Mouse (Mus musculus) hindbrain, embryonic 16.5 days (tissue): ENCODE measurements around the gene Zfp94. TPM values are rescaled to one million over a fixed set of nuclear protein-coding genes. Genes with fewer than 3 reads are reported as not detected.
"Not testable (repeated sequence)": the region's sequence is repeated elsewhere in the genome, so short reads cannot be mapped to it uniquely, and the experiment has no call there.

Experiments used
- ATAC-seq: fragments of 200-750 bp; cut with Nextera tagmentation; 2 replicates; pipeline ENCODE4 v1.8.0; 2017; ENCODE audit warnings: moderate TSS enrichment, moderate library complexity
- H3K27ac ChIP-seq: fragments of 300-500 bp; sonication (generic); 2 replicates; pipeline ENCODE4 v1.5.1; 2014; ENCODE audit warnings: low read depth, mild to moderate bottlenecking, control low read depth, low read length, moderate library complexity
- H3K27me3 ChIP-seq: fragments of 300-500 bp; sonication (generic); replicated peaks from 2 replicates; pipeline ENCODE4 v1.6.1; 2014; ENCODE audit warnings: low read length; ENCODE audit not compliant: control insufficient read depth, insufficient read depth
- H3K36me3 ChIP-seq: fragments of 300-500 bp; sonication (generic); 2 replicates; pipeline ENCODE4 v1.6.1; 2014; ENCODE audit warnings: mild to moderate bottlenecking, low read length, moderate library complexity, mixed read lengths; ENCODE audit not compliant: control insufficient read depth, insufficient read depth
- H3K4me1 ChIP-seq: fragments of 300-500 bp; sonication (generic); 2 replicates; pipeline ENCODE4 v1.6.1; 2014; ENCODE audit warnings: low read depth, low read length; ENCODE audit not compliant: control insufficient read depth, insufficient read depth
- H3K4me2 ChIP-seq: fragments of 300-500 bp; sonication (generic); 2 replicates; pipeline ENCODE4 v1.6.1; 2014; ENCODE audit warnings: mild to moderate bottlenecking, low read length, control low read depth, moderate library complexity
- H3K4me3 ChIP-seq: fragments of 300-500 bp; sonication (generic); 2 replicates; pipeline ENCODE4 v1.5.1; 2014; ENCODE audit warnings: mild to moderate bottlenecking, low read length, control low read depth, moderate library complexity
- H3K9ac ChIP-seq: fragments of 300-500 bp; sonication (generic); 2 replicates; pipeline ENCODE4 v1.6.1; 2014; ENCODE audit warnings: low read depth, mild to moderate bottlenecking, control low read depth, low read length, moderate library complexity
- H3K9me3 ChIP-seq: fragments of 300-500 bp; sonication (generic); 2 replicates; pipeline ENCODE4 v1.6.1; 2014; ENCODE audit warnings: mild to moderate bottlenecking, low read length, moderate library complexity; ENCODE audit not compliant: control insufficient read depth
- WGBS: fragments of 180-500 bp; shearing (Covaris S2); extraction: QIAGEN DNeasy Blood & Tissue Kit; methylation state at CpG from one replicate; pipeline ENCODE4 v1.1.7; 2014; 5-methylcytosine and 5-hydroxymethylcytosine counted together
- polyA plus RNA-seq: library from polyadenylated mRNA; unstranded; fragments of >200 nt; fragmentation: Nextera tagmentation; extraction: Ambion mirVana; gene quantifications from 2 replicates; pipeline ENCODE4 v1.2.1, GENCODE M21; 2015

Zfp94 gene
- polyA plus RNA-seq, 1 experiment from 2014 or later = 19.2 TPM

- H3K27me3 ChIP-seq = no peaks in the 10 kb centered on the region
- H3K4me3 ChIP-seq = no peak overlapping the region
- H3K27ac ChIP-seq = no peak overlapping the region
- no peak overlapping the region for H3K9ac ChIP-seq
- H3K9me3 ChIP-seq = no peaks in the 10 kb centered on the region
- H3K4me1 ChIP-seq = no peaks in the 10 kb centered on the region
- peaks cover 41% of the 10 kb centered on the region for H3K36me3 ChIP-seq
- 86% methylated on average over 5 of the region's 5 CpGs for WGBS
- no peak for ATAC-seq
- H3K4me2 ChIP-seq = no peak overlapping the region
These were observed 28.8 kb downstream of the Zfp94 start for GRCm38 (mm10) chr7:24287670-24288069.

GRCm38 (mm10) chr7:24286916-24287315, 29.6 kb downstream of the Zfp94 start:
- 80% methylated on average over 4 of the region's 4 CpGs for WGBS
- peaks cover 34% of the 10 kb centered on the region for H3K36me3 ChIP-seq
- H3K9me3 ChIP-seq = no peaks in the 10 kb centered on the region
- H3K4me1 ChIP-seq = no peaks in the 10 kb centered on the region
- H3K9ac ChIP-seq = no peak overlapping the region
- no peak overlapping the region for H3K4me3 ChIP-seq
- H3K27ac ChIP-seq = no peak overlapping the region
- H3K4me2 ChIP-seq = no peak overlapping the region
- H3K27me3 ChIP-seq = no peaks in the 10 kb centered on the region
- no peak for ATAC-seq

- no peak overlapping the region for H3K4me2 ChIP-seq
- H3K4me1 ChIP-seq = no peaks in the 10 kb centered on the region
- H3K36me3 ChIP-seq = peaks cover 26% of the 10 kb centered on the region
- no peak overlapping the region for H3K4me3 ChIP-seq
- WGBS = 51% methylated on average over 4 of the region's 4 CpGs
- H3K27me3 ChIP-seq = no peaks in the 10 kb centered on the region
- H3K9ac ChIP-seq = no peak overlapping the region
- H3K9me3 ChIP-seq = no peaks in the 10 kb centered on the region
- ATAC-seq = no peak
- no peak overlapping the region for H3K27ac ChIP-seq
These were observed 30.4 kb downstream of the Zfp94 start for GRCm38 (mm10) chr7:24286090-24286489.

GRCm38 (mm10) chr7:24280858-24281145, 35.7 kb downstream of the Zfp94 start:
- Histone ChIP-seq H3K27me3 (no peaks in the 10 kb centered on the region), H3K27ac (no peak overlapping the region), H3K9ac (no peak overlapping the region), H3K4me1 (no peaks in the 10 kb centered on the region), H3K4me3 (no peak overlapping the region), H3K4me2 (no peak overlapping the region), H3K9me3 (no peaks in the 10 kb centered on the region), H3K36me3 (no peaks in the 10 kb centered on the region; the same call in none of the 2 replicates)
- ATAC-seq = 0 out of 2 replicates have a peak, but pooled peaks have one; percentile 17
- 67% methylated on average over 4 of the region's 4 CpGs for WGBS

- Histone ChIP-seq H3K27me3 (no peaks in the 10 kb centered on the region), H3K27ac (no peak overlapping the region), H3K9me3 (no peaks in the 10 kb centered on the region), H3K36me3 (peaks cover 2% of the 10 kb centered on the region), H3K4me1 (no peaks in the 10 kb centered on the region), H3K9ac (no peak overlapping the region), H3K4me2 (no peak overlapping the region), H3K4me3 (no peak overlapping the region)
- WGBS = 58% methylated on average over 10 of the region's 10 CpGs
- ATAC-seq = peak; percentile 24; the same call in 1 of the 2 replicates
These were observed 36.2 kb downstream of the Zfp94 start for GRCm38 (mm10) chr7:24280031-24280857.

- peaks cover 15% of the 10 kb centered on the region for H3K36me3 ChIP-seq
- not testable (repeated sequence) for H3K27ac ChIP-seq, H3K9ac ChIP-seq, H3K4me2 ChIP-seq, H3K9me3 ChIP-seq, H3K4me3 ChIP-seq, H3K27me3 ChIP-seq, H3K4me1 ChIP-seq, ATAC-seq
- WGBS = 84% methylated on average over 3 of the region's 3 CpGs
These were observed 37.7 kb downstream of the Zfp94 start for GRCm38 (mm10) chr7:24278771-24279170.

GRCm38 (mm10) chr7:24274456-24274855, 42.0 kb downstream of the Zfp94 start:
- ATAC-seq = no peak
- peaks cover 6% of the 10 kb centered on the region; the same call in 1 of the 2 replicates for H3K4me1 ChIP-seq
- H3K9ac ChIP-seq = no peak overlapping the region
- no peaks in the 10 kb centered on the region for H3K9me3 ChIP-seq
- no peak overlapping the region for H3K27ac ChIP-seq
- H3K4me2 ChIP-seq = no peak overlapping the region
- H3K4me3 ChIP-seq = no peak overlapping the region
- H3K27me3 ChIP-seq = no peaks in the 10 kb centered on the region
- WGBS = 96% methylated on average over 4 of the region's 4 CpGs
- peaks cover 17% of the 10 kb centered on the region for H3K36me3 ChIP-seq

- H3K4me1 ChIP-seq = peaks cover 6% of the 10 kb centered on the region; the same call in 1 of the 2 replicates
- H3K9me3 ChIP-seq = no peaks in the 10 kb centered on the region
- ATAC-seq = no peak
- H3K27me3 ChIP-seq = no peaks in the 10 kb centered on the region
- H3K36me3 ChIP-seq = peaks cover 17% of the 10 kb centered on the region
- no peak overlapping the region for H3K9ac ChIP-seq
- H3K27ac ChIP-seq = no peak overlapping the region
- no peak overlapping the region for H3K4me2 ChIP-seq
- no peak overlapping the region for H3K4me3 ChIP-seq
- 98% methylated on average over 6 of the region's 6 CpGs for WGBS
These were observed 45.3 kb downstream of the Zfp94 start for GRCm38 (mm10) chr7:24271191-24271590.

- WGBS = 0% methylated on average over 12 of the region's 12 CpGs
- H3K4me3 ChIP-seq = peak within 1 kb of the TSS; percentile 73
- no peaks in the 10 kb centered on the region for H3K27me3 ChIP-seq
- peak within 1 kb of the TSS; percentile 91 for H3K4me2 ChIP-seq
- H3K36me3 ChIP-seq = peaks cover 16% of the 10 kb centered on the region
- H3K9ac ChIP-seq = peak within 1 kb of the TSS; percentile 94
- H3K27ac ChIP-seq = peak within 1 kb of the TSS; percentile 84
- peaks cover 6% of the 10 kb centered on the region; the same call in 1 of the 2 replicates for H3K4me1 ChIP-seq
- ATAC-seq = peak; percentile 95
- H3K9me3 ChIP-seq = no peaks in the 10 kb centered on the region
These were observed 46.2 kb downstream of the Zfp94 start, which contains the start of gene Zfp93 for GRCm38 (mm10) chr7:24270288-24270672. TSS of gene Zfp93 (plus strand) at chr7:24270420.
